Mouse (Mus musculus): ENCODE results near the gene Stxbp1.

DNA sequence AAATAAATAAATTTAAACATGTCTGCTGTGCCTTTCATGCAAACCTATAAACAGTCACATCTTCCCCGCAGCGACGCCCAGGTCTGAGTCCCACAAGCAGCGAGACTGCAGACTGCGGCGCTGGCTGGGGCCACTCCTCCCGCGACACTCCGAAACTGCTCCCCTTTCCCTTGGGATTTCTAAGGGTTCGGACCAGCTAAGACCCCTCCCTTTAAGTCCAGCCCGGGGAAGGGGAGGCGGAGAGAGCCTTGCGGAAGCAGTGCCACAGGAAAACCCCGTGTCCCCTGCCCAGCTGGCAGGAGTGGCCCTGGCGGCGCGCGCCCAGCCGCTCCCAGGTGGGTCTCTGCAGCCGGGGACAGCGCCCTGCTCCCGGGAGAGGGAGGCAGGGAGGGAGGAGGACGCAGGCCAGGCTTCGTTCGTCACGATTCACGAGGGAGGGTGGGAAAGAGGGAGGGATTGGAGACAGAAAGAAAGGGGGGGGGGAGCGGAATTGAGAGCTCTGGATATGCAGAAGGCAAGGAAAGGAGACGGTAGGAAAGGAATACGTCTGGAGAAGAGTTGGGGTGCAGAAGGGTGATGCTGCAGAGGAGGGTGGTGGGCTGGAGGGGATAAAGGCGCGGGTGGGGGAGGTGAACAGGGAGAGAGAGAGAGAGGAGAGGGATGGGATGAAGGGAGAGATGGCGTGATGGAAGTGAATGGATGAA, 792 bp downstream of the Stxbp1 start:
- TF ChIP-seq POLR2A (IDR thresholded peaks at IDR 0.05; ENCODE audit: borderline replicate concordance, control insufficient read depth, low read depth, low read length) (no peak), CTCF (IDR thresholded peaks at IDR 0.05; ENCODE audit: control insufficient read depth, insufficient read depth, low read length) (no peak)
